Mouse (Mus musculus) T-helper 2 cell (primary cell): Measurements from ENCODE around the gene Olfr368.

ENCODE experiments used
- in situ Hi-C: fragments of 300-600 bp; cut with MboI, MseI; formaldehyde crosslinking; loops from one replicate; pipeline ENCODE4 v1.15.1; 2025; ENCODE audit warnings: high pct_unique_total_duplicates

Olfr368 gene

DNA sequence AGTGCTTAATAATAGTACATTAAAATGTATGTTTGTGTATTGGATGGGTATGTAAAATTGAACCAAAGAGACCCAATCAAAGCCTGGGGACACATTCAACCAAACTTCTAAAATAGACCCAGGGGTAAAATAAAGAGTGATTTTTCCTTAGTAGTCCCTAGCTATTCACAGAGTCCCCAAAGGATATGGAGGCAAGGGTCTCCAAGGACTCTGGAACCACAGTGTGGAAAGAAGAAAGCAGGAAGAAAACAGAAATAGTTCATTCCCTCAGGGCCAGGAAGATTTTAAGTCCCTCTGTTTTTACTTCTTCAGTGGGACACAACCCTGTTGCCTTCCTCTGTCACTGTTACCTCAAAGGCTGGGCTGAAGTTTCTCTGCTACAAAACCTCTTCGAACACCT lies at the start of gene Olfr368:
TSS of gene Olfr368 (plus strand) at position 301 of the 400 bp plus-strand sequence.
- in situ Hi-C loops = no loop called here

- in situ Hi-C loops = loop anchor here (10.0 kb wide), 1 partner anchor 1109 kb away; no protein-coding TSS in a partner anchor
These were observed 7.0 kb downstream of the Olfr368 start for GRCm38 (mm10) chr2:37333321-37333720.

GRCm38 (mm10) chr2:37338497-37339187 lies 12.3 kb downstream of the Olfr368 start:
- in situ Hi-C loops = loop anchor here (10.0 kb wide), 1 partner anchor 1114 kb away; no protein-coding TSS in a partner anchor

DNA sequence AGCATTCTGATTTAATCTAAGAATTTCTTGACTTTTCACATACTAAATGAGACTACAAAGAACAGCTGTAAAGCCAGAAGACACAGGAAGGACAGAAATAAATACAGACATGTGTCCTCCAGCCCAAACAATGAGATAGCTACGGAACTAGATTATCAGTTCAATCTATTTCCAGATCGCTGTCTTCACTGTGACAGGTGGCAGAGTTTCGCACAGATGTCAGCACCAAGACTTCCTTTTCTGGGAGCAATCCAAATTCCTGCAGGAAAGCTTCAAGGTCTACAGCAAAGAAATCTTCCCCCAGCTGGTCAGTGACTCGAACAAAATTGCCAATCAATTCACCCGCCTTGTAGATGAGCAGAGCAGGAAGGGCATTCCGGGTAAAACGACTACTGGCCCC lies 25.4 kb downstream of the Olfr368 start:
- in situ Hi-C loops = loop anchor here (25.0 kb wide), 1 partner anchor 1339 kb away; no protein-coding TSS in a partner anchor

GRCm38 (mm10) chr2:37355571-37355970 lies 29.3 kb downstream of the Olfr368 start:
- in situ Hi-C loops = loop anchor here (25.0 kb wide), 1 partner anchor 1343 kb away; no protein-coding TSS in a partner anchor

- in situ Hi-C loops = loop anchor here (25.0 kb wide), 1 partner anchor 1347 kb away; no protein-coding TSS in a partner anchor
These were observed 32.6 kb downstream of the Olfr368 start, which contains the start of gene Pdcl for GRCm38 (mm10) chr2:37358633-37359540. Pdcl (minus strand) TSS chr2:37359332.

DNA sequence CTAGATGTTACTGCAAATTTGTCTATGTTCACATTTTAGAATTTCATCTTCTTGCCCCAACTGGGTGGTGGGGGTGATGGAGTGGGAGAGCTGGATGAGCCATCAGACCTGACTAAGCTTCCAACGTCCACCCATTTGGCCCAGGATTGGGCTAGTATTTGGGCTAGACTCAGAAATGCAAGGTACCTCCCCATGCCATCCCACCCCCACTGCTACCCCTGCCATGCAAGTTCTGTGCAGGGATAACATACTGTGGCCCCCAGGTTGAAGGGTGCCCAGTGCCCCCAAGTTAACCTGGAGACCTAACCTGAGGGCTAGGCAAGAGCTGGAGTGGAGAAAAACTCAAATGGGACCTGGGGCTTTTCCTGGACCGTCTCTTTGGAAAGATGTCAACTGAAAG lies 33.6 kb downstream of the Olfr368 start:
- in situ Hi-C loops = loop anchor here (25.0 kb wide), 1 partner anchor 1348 kb away; no protein-coding TSS in a partner anchor

DNA sequence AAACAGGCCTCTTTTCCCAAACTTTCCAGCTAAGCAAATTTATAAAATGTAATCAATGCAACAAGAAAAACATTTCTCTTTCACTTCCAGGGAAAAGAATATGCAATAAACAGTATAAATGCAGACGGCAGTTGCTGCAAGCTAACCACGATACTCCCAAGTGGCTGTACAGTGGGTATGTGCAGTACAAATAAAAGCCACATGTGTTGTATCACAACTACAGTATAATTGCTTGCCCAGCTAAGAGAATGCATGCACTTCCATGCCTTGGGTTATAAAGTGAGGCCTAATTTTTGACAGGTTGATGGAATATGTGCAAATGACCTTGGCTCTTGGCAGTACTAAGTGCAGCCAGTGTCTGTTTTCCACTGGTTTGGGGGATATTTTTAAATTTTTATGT lies 44.3 kb downstream of the Olfr368 start:
- in situ Hi-C loops = loop anchor here (25.0 kb wide), 1 partner anchor 1358 kb away; no protein-coding TSS in a partner anchor

GRCm38 (mm10) chr2:37376018-37376417 lies 49.7 kb downstream of the Olfr368 start:
- in situ Hi-C loops = no loop called here

GRCm38 (mm10) chr2:37380189-37380588 lies 53.9 kb downstream of the Olfr368 start:
- in situ Hi-C loops = no loop called here
